Mouse (Mus musculus) heart, adult 2 months (tissue): ENCODE measurements at regions not wholly inside any gene's neighbourhood (a gene's known extent, or its start where the extent isn't known, plus 50 kb on each side); places are given as distances from the start of the nearest gene placed in this dataset.

Experiments used
- CTCF ChIP-seq: fragments of 200-600 bp; IDR thresholded peaks from 2 replicates; pipeline ENCODE4 v1.8.1; 2022; ENCODE audit warnings: antibody characterized with exemption, mild to moderate bottlenecking, moderate library complexity
- EP300 ChIP-seq: fragments of 200-500 bp; IDR thresholded peaks from 2 replicates; pipeline ENCODE4 v1.6.1; 2011; ENCODE audit warnings: low read depth, low read length, control low read depth; ENCODE audit not compliant: insufficient read depth
- POLR2A ChIP-seq: fragments of 200-500 bp; IDR thresholded peaks from 2 replicates; pipeline ENCODE4 v1.6.1; 2011; ENCODE audit warnings: mild to moderate bottlenecking, low read depth, low read length, control low read depth; ENCODE audit not compliant: insufficient read depth

DNA sequence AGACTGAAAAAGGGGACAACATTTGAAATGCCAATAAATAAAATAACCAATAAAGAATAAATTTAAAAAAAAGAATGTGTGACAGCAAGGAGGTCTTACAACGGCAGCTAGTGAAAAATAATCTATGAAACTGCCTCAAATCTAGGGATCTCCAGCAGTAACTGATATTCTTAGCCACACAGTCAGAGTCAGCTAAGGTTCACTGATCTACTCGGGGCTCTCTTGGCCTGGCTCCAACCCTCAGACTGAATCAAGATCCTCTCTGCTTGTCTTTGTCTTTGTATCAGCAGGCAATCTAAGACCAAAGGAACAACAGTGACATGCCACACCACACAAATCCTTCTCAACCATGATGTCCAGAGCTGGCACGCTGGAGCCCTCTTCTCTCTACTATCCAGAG is 542.5 kb upstream of the Adam34 start:
- no peak for TF ChIP-seq CTCF
- TF ChIP-seq POLR2A: no peak
- no peak for TF ChIP-seq EP300
